Mouse (Mus musculus): ENCODE results near the gene Ctu2.

Ctu2 gene

DNA sequence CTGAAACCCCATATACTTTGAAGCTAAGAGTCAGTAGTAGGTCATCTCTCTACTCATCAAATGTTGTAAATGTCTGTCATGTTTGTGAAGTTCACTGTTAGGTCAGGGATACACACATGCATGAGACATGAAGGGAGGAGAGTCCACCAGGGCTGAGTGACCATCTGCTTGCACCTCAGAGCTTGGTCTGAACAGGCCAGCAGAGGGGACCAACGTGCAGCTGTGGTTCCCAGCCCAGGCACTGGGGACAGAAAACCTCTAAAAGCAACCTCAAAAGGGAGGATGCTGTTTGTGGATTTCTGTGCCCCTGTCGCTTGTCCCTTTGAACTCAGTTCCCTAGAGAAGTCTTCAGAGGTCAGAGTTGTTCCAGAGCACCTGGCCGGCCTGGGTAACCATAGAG is 30.7 kb upstream of the Ctu2 start:
- DNase-seq (ENCODE audit: low read depth, low spot score), result no peak

DNA sequence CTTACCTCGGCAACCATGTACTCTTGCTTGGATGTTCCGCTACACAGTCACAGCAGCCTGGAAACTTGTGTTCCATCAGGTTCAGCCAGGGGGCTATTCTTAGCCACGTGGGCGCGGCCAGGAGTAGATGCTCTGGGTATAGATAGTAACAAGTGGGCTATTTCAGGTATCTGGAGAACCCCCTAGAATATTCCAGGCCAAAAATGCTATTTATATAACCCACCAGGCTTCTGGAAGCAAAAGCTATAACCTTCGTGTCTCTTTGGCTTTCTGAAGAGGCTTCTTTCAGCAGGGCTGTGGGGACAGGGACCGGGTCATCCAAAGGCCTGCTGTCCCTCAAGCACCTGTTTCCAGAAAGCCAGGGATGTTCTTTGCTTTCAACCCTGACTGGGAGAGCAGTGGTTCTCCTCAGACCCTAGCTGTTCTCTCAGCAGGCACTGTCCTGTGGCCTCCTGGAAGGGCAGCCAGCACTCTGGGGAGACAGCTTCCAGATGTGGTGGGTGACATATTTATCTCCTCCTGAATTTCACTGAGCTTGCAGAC is 24.7 kb upstream of the Ctu2 start:
- peak; percentile 86 for DNase-seq (ENCODE audit: low read depth, low spot score)

DNA sequence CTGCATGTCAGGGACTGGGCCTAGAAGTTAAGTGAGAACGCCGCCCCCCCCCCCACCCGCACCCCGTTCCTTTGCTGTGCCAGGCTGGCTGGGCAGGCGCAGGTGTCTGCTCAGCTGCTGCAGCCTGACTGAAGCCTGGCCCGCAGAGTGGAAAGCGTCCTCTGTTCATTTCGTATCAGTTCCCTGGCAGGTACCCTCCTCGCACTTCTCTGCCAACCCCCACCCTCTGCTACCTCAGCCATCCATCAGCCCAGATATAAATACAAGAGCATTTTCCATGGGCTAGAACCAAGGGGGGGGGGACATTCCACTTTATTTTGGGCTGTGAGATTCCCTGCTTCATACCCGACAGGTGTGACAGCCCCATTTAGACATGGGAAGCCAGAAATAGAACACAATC is 23.8 kb upstream of the Ctu2 start:
- DNase-seq (ENCODE audit: low read depth, low spot score), result peak; percentile 72

DNA sequence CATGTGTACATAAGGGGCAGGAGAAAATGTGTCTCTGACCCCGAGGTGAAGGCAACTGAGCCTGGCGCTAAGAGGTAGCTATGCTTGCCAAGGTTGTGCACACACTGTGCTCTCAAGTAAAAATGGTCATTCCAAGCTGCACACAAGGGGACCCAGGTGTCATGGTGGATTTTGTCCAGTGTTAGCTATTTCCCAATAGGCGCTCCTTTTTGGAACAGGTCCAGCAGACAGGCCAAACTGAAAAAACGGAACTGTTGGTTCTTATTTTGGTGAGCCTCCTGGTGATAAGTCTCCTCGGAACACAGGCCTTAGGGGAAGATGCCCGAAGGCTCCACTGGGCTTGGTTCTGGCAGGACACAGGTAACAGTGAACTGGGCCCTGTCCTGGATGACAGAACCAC is 21.5 kb upstream of the Ctu2 start:
- DNase-seq (ENCODE audit: low read depth, low spot score), result no peak

DNA sequence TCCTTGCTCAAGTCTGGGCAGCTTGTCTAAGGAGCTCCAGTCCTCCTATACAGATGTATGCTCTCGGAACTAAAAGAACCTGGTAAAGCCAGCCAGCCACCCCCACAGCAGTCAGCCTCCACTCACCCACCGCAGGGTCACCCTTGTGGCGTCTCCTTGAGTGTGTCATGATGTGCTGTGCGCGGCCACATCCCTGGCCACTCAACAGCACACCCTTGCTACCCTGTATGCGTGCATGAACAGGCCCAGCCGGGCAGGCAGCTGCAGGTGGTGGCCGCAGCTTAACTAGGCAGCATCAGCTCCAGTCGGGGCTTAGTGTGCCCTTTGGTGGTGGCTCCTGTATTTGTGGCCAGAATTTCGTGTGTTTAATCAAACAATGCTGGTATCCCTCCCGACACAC is 18.8 kb upstream of the Ctu2 start:
- no peak for DNase-seq (ENCODE audit: low read depth, low spot score)

DNA sequence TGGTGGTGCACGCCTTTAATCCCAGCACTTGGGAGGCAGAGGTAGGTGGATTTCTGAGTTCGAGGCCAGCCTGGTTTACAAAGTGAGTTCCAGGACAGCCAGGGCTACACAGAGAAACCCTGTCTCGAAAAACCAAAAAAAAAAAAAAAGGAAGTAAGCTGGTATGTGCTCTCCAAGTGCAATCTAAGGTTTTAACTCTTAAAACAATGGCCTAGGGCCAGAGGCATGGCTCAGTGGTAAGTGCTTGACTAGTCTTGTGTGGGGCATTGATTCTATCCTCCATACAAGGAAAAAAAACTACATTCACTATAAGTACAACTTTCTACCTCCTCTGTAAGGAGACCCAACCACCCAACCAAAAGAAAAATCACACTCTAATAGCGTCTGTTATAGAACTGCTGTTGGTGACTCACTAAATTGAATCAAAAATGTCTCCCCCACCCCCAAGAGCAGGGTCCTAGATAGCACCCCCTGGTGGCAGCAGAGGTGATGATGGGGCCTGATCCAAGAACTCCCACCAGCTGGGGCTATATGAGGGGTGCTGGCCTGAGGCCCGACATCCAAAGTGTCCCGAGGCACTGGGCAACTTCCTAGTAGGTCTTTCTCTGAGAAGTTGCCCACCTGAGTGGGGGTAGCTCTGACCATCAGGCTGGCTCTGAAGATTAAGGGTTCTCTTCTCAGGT is 16.6 kb upstream of the Ctu2 start:
- no peak for DNase-seq (ENCODE audit: low read depth, low spot score)

DNA sequence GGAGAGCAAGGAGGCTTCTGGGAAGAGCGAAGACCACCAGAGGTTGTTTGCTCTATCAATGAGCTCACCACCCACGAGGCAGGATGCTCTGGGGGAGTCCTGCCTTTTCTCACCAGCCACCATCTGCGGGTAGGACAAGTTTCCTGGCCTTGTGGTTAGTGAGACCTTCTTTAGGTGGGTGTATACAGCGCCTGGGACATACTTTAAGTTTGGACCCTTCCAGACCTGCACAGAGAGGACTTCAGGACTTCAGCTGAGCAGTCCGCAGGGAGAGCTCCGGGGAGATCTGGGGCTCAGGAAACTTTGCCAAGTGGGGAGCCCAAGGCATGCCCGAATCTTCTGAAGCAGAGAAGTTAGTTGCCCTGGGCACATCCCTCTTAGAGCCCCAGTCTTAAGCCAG is 16.0 kb upstream of the Ctu2 start:
- DNase-seq (ENCODE audit: low read depth, low spot score), result no peak

DNA sequence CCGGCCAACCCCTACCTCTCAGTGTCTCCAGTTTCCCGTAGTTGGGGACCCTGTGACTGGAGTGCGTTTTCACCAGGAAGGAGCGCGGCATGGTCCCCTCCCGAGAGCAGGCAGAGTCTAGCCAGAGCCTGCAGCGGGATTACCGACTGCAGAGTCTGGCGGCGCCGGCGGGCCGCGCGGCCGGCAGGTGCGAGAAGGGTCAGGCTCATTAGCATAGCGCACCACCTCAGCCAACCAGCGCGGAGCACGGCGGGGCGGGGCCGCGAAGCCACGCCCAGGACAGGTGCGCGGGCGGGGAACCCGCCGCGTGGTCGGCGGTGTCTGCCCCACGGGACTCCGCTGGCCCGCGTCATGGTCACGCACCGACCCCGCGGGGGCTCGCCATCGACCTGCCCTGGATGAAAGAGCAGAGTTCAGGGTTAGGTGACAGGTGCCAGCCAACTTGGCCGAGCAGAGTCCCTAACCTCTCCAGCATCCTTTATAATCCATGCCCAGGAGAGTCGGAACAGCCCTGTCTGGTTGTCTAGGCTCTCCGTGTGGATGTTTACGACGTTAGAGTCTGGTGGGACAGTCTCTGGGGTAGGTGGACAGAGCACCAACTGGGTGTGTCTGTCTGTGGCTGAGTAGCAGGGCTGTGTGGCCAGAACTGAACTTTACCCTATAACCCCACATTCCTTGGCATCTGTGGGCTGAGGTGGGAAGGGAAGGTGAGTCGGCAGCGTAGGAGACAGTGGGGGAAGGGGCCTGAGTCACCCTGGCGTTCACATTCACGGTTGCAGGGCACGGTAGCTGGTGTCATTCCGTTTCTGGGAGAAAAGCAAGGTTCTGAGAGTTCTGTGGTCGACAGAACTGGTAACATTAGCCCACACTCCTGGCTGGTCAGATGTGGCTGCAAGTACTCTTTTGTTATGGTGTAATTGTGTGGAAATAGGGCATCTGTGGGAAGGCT is 15.1 kb upstream of the Ctu2 start, which contains the start of gene Snai3:
Snai3 (minus strand) TSS at position 210 of the 949 bp plus-strand sequence.
- peak; percentile 79 for DNase-seq (ENCODE audit: low read depth, low spot score)

DNA sequence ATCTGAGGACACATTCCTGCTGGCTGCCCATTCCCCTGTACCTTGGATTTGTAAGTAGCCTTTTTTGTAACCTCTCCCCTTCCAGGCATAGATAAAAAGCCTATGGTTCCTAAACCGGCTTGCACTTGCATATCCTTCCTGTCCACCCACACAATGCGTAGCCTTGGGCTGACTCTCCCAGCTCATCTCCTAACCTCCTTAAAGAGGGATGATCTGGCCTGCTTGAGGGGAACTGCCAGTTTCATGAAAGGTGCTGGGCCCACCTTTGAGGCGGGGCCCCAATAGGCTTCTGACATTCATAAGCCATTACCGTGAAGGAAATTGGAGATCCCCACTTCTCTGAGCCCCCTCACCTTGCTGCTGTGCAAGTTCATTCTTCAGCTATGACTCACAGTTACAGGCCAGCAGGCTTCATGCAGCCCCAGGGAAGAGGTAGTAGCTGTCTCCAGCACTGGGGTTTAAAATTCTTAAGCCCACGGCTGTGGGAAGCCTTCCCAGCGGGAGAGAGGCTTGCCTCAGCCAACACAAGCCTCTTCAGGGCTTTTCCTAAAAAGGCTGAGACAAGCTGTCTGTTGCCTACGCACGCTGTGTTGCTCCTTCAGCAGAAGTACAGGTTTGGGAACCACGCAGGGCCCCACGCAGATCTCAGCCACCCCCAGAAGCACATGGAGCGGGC is 14.3 kb upstream of the Ctu2 start:
- no peak for DNase-seq (ENCODE audit: low read depth, low spot score)

DNA sequence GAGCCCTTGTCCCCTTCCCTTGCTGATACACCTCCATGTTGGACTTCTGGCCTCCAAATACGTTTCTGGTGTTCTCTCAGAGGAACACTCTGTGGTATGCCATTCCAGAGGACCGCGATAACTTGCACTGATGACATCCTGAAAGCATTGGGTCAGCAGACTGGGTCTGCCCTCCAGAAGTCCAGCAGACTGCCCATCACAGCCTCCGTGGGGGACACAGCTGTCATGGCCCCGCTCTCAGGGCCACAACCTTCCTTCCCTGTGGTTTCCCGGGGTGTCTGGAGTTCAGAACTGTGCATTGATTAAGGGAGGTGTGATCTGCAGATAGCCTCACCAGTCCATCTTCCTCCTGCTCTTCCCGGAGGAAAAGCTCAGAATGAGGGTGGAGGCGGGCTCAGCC is 13.4 kb upstream of the Ctu2 start:
- no peak for DNase-seq (ENCODE audit: low read depth, low spot score)

DNA sequence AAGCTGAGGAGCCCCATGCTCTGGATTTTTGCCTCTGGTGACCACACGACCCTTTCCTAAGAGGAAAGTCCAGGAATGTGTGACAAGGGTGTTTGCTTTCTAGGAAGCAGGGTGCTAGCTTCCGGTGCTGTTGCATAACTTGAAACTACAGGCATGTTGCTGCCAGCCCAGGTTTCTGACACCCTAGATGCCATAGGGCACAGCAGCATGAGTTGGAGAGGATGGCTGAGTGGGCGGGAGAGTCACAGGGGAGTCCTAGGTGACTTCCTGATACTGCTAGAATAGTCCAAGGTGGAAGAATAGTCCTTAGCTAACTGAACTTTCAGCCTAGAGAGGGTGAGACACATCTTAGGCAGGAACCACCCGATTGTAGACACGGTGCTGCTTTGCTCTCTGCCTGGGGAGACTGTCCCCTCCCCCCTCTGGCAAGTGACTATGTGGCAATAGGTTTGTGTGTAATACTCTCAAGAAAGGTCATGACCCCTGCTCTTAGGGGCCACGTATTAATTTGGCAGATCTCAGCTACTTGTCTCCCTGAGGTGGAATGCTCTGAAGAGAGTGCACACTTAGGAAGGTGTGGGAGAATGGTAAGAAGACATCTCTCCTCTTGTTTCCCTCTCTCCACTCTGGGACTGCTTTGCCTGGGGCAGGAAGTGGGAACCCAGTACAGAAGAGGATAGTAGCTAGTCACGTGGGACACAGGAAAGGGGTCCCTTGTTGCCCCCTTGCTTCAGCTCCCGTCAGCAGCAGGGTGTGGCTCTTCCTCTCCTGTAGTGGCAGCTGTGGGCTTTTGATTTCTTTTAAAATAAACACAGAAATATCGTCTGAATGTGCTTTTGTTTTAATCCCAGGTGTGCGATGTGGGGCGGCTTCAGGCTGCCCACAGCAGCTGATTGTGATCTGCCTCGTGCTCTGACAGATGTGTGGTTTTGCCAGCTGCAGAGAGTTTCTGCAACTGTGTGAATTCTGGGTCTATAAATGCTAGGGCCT is 12.0 kb upstream of the Ctu2 start:
- DNase-seq (ENCODE audit: low read depth, low spot score), result no peak

DNA sequence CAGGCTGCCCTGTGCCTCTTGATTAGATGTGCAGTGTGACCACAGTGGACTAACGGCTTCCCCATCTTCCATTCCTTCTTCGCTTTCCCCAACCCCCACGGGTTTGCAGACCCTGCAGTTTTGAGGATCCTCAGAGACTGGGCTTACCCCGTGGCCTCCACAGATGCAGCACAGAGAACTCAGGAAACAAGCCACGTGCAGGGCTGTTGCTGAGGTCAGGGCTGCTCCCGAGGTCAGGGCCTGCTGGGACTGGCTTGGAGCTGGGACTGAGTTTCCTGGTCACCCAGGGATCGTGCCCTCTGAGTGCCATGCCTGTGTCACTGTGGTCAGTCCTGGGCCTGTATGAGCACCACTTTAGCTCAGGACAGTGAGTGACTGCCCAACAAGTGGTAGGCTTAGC is 11.0 kb upstream of the Ctu2 start:
- no peak for DNase-seq (ENCODE audit: low read depth, low spot score)

DNA sequence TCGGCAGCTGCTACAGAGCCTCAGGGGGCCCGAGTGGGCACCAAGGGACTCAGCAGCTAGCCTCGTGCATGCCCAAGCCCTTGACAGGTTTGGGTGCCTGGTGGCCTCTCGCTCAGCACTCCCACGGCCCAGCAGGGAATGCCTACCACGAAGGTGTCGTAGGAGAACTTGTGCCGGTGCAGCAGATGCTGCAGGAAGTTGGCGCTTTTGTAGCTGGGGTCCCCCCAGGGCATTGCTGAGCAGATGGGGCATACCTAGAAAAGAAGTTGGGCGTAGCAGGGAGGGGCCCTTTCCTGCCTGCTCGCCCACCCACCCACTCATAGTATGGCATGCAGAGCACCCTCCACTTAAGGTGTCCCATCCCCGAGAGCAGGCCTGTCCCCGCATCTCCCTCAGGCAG is 8.1 kb upstream of the Ctu2 start:
- DNase-seq (ENCODE audit: low read depth, low spot score), result no peak

DNA sequence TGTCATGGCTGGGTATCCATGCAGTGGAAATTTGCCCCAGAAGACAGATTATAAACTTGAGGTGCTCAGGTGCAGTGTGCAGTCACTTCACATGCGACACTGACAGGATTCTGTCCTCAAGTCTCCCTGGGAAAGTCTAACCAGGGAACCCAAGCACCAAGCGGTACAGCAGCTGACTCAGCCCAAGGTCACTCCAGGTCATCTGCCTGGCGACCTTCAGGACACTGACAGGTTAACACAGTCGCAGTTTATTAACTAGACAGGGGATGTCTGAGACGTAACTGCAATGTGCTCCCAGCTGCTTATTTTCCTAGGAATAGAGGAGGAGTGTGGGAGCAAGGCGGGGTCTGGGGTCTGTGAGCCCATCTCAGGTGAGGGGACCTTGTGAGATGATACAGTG is 6.5 kb upstream of the Ctu2 start:
- DNase-seq (ENCODE audit: low read depth, low spot score), result no peak

DNA sequence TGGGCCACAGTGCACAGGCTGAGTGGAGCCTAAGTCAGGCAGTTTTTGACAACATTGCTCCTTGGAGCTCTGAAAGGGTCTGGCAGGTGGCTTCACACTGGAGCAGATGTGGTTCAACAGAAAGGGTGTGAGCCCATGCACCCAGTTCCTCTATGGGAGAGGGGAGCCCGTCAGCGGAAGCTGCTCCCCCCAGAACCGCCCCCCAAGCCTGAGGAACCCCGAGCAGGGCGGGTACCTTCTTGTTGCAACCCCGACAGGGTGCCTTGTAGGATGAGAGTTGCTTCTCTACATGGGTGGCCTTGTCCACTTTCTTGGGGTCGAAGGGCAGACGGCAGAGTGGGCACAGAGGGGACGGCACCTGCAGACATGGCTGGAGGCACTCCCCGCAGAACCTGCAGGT is 6.0 kb upstream of the Ctu2 start:
- no peak for DNase-seq (ENCODE audit: low read depth, low spot score)

DNA sequence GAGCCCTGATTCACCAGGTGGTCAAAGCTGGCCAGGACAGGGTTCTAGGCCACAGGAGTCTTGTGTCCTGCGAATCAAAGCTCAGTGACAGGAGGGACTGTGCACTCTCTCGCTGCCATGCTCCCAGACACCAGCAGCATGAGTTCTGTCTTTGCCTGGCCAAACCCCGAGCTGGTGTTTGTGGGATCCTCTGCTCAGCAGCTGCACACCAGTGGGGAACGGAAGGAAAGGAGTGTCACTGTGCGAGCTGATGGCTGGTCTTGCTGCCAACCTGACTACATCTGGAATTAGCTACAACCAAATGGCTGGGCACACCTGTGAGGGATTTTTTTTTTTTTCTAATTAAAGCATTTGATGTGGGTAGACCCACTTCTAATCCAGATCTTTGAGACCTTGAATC is 5.3 kb upstream of the Ctu2 start:
- no peak for DNase-seq (ENCODE audit: low read depth, low spot score)

DNA sequence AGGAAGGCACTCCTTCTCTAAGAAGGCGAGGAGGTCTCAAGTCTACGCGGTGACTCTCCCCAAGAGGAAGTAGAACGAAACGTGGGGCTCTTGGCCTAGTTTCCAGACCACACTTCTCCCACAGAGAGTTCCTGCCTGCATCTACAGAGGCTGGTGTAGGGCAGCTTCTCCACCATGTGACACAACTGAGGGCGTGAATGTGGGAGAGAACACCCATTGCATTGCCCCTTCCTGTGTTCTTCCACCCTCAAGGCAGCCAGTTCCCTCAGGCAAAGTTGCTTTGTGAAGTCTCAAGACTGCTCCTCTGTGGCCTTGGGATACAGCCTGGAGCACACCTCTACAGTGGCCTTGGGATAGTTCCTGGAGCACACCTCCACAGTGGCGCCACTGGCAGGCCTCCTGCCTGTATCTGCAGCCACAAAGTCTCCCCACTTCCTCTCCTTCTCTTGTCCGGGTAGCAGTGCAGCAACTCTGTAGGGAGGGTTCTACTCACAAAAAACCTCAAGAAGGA is 2.0 kb upstream of the Ctu2 start:
- DNase-seq (ENCODE audit: low read depth, low spot score), result peak; percentile 30

DNA sequence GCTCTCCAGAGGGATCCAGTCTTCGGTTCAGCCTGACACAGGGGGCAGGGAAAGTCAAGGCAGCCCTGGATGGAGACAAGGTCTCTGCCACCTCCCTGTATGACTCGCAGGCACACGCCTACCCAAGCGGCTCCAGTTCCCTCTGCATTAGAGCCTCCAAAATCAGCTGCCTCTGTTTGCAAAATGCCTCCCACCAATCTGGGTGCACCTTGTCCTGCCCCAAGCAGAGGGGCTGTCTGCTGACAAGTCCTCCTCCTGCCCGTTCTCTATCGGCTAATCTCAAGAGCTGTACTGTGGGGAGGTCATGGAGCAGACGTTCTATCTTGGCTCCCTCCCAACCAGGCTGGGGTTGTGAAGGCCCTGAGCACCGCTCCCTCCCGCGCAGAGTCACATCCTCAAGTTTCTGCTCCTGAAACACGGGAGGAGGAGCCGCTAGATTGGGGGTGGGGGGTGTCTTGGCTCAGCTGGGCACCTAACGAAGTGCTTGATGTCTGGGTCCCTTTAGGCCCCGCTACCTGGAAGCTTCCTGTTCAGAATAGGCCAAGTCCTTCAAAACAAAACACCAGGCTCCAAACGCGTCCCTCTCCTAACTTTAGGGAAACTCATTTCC is 887 bp upstream of the Ctu2 start:
- peak; percentile 39 for DNase-seq (ENCODE audit: low read depth, low spot score)

DNA sequence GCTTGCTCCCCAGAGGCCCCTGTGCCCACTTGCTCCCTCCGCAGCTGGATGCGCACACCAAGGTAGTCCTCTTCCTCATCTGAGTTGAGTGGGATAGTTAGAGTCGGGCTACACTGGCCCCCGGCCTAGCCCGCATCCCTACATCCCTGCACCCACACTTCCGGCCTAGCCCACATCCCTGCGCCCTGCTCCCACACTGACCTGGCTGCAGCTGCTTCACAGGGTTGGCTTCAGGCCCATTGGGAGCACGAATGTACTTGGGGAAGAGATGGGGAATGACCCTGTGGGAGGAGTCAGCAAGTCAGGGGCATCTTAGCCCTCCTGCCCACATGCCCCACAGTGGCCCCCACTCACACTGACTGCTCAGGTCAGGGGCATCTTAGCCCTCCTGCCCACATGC is 6.5 kb downstream of the Ctu2 start:
- DNase-seq (ENCODE audit: low read depth, low spot score), result no peak

DNA sequence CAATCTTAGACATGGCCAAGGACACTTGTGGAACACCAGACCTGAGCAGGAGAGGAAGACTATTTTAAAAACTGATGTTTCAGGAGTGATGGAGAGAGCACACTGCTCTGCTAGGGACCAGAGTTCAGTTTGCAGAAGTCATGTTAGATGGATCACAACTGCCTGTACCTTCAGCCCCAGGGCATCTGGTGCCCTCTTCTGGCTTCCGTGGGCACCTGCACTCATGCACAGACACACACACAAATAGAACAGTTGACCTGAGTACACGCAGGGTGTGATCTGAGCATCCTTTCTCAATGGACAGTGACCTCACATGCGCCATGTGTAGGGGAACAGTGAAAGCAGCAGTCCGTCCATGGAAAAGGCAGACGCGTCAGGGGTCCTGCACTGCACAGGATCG is 7.9 kb downstream of the Ctu2 start:
- no peak for DNase-seq (ENCODE audit: low read depth, low spot score)
